Mouse (Mus musculus): ENCODE results near the gene Tnnt2. TPM values are rescaled to one million over a fixed set of nuclear protein-coding genes. Genes with fewer than 3 reads are reported as not detected.
A peak's percentile ranks its signal among the peaks of the same experiment; 100 is the strongest.

Tnnt2 gene
- polyA plus RNA-seq, 1 experiment from 2014 or later = 151 TPM

GRCm38 (mm10) chr1:135856070-135856469, 19.9 kb downstream of the Tnnt2 start:
- H3K4me2 ChIP-seq (replicated peaks) = no peak overlapping the region
- no peak for ATAC-seq (ENCODE audit: insufficient number of reproducible peaks, low FRiP score, low TSS enrichment, low read depth)
- H3K9me3 ChIP-seq (replicated peaks) = no peaks in the 10 kb centered on the region
- H3K4me1 ChIP-seq = no peaks in the 10 kb centered on the region
- H3K27ac ChIP-seq (replicated peaks) = no peak overlapping the region
- no peak overlapping the region for H3K9ac ChIP-seq
- no peaks in the 10 kb centered on the region for H3K27me3 ChIP-seq
- WGBS = 54% methylated on average over 4 of the region's 4 CpGs
- no peak overlapping the region for H3K4me3 ChIP-seq (replicated peaks)
- no peaks in the 10 kb centered on the region for H3K36me3 ChIP-seq

DNA sequence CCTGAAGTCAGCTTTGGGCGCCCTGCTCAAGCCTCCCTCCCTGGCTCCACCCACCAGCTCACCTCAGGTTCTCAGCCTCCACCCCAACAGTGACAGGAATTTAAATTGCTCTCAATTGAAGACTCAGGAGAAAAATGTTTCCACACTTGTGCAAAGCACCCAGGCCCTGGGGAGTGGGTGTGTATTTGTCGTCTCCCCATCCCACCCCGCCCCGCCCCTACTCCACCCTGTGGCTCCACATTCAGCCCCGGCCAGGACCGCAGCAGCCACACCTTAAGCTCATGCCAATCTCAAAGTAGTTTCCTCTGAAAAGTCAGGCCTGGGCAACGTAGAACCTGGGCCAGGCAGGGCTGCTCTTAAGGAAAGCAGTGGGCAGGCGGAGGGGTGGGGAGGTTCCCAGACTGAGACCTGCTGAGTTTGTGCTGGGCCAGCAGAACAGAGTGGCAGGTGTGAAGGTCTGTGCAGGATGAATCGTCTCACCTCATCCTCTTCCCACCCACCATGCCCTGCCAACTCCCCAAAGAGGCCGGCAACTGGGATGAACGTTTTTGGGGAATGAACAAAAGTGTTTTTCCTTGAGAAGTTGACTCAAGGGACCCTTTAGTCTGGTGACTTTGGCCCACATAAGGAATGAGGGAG, 21.1 kb downstream of the Tnnt2 start:
- H3K9me3 ChIP-seq (replicated peaks) = no peaks in the 10 kb centered on the region
- H3K9ac ChIP-seq = no peak overlapping the region
- no peak overlapping the region for H3K27ac ChIP-seq (replicated peaks)
- no peaks in the 10 kb centered on the region for H3K4me1 ChIP-seq
- H3K4me2 ChIP-seq (replicated peaks) = no peak overlapping the region
- 50% methylated on average over 11 of the region's 11 CpGs for WGBS
- no peaks in the 10 kb centered on the region for H3K36me3 ChIP-seq
- no peak overlapping the region for H3K4me3 ChIP-seq (replicated peaks)
- no peaks in the 10 kb centered on the region for H3K27me3 ChIP-seq
- peak; percentile 36; the same call in 1 of the 2 replicates for ATAC-seq (ENCODE audit: insufficient number of reproducible peaks, low FRiP score, low TSS enrichment, low read depth)

- Histone ChIP-seq H3K36me3 (no peaks in the 10 kb centered on the region), H3K4me1 (no peaks in the 10 kb centered on the region), H3K4me2 (replicated peaks) (no peak overlapping the region), H3K4me3 (replicated peaks) (no peak overlapping the region), H3K27ac (replicated peaks) (no peak overlapping the region), H3K9me3 (replicated peaks) (no peaks in the 10 kb centered on the region), H3K9ac (no peak overlapping the region), H3K27me3 (no peaks in the 10 kb centered on the region)
- no peak for ATAC-seq (ENCODE audit: insufficient number of reproducible peaks, low FRiP score, low TSS enrichment, low read depth)
- WGBS = 88% methylated on average over 7 of the region's 7 CpGs
Measured at GRCm38 (mm10) chr1:135858533-135858932, 22.4 kb downstream of the Tnnt2 start.

DNA sequence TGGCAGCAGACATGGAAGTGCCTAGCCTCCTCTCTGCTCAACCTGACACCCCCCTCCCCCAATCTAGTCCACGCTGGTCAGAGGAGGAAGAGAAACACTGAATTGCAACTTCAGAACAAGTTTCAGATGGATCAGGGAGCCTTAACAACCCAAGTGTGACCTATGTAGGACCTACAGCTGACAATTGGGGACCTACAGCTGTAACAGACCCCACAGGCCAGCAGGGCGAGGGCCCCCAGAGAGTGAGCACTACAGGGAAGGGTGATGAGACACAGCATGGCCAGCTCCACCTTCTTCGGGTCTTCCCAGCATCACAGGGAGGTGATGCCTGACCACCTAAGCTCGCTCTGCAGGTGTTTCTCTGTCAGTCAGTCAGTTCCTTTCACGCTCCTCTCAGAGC, 24.9 kb downstream of the Tnnt2 start:
- WGBS = 75% methylated on average over 5 of the region's 5 CpGs
- H3K9ac ChIP-seq = no peak overlapping the region
- no peak overlapping the region for H3K4me2 ChIP-seq (replicated peaks)
- no peaks in the 10 kb centered on the region for H3K36me3 ChIP-seq
- H3K4me3 ChIP-seq (replicated peaks) = no peak overlapping the region
- no peaks in the 10 kb centered on the region for H3K9me3 ChIP-seq (replicated peaks)
- ATAC-seq (ENCODE audit: insufficient number of reproducible peaks, low FRiP score, low TSS enrichment, low read depth) = no peak
- 0 out of 2 replicates have a peak, but pooled peaks cover 7% of the 10 kb centered on the region for H3K4me1 ChIP-seq
- no peak overlapping the region for H3K27ac ChIP-seq (replicated peaks)
- H3K27me3 ChIP-seq = no peaks in the 10 kb centered on the region

- no peak overlapping the region for H3K4me2 ChIP-seq (replicated peaks)
- no peak overlapping the region for H3K9ac ChIP-seq
- H3K4me1 ChIP-seq = 0 out of 2 replicates have a peak, but pooled peaks cover 7% of the 10 kb centered on the region
- H3K4me3 ChIP-seq (replicated peaks) = no peak overlapping the region
- H3K27ac ChIP-seq (replicated peaks) = no peak overlapping the region
- no peaks in the 10 kb centered on the region for H3K27me3 ChIP-seq
- no peaks in the 10 kb centered on the region for H3K9me3 ChIP-seq (replicated peaks)
- no peaks in the 10 kb centered on the region for H3K36me3 ChIP-seq
- ATAC-seq (ENCODE audit: insufficient number of reproducible peaks, low FRiP score, low TSS enrichment, low read depth) = 0 out of 2 replicates have a peak, but pooled peaks have one; percentile 30
- 60% methylated on average over 9 of the region's 9 CpGs for WGBS
Measured at GRCm38 (mm10) chr1:135861980-135862552, 25.9 kb downstream of the Tnnt2 start.

GRCm38 (mm10) chr1:135862561-135862960, 26.4 kb downstream of the Tnnt2 start:
- H3K36me3 ChIP-seq = no peaks in the 10 kb centered on the region
- WGBS = 73% methylated on average over 5 of the region's 5 CpGs
- H3K27me3 ChIP-seq = no peaks in the 10 kb centered on the region
- no peak overlapping the region for H3K27ac ChIP-seq (replicated peaks)
- no peak for ATAC-seq (ENCODE audit: insufficient number of reproducible peaks, low FRiP score, low TSS enrichment, low read depth)
- no peaks in the 10 kb centered on the region for H3K9me3 ChIP-seq (replicated peaks)
- H3K9ac ChIP-seq = no peak overlapping the region
- no peak overlapping the region for H3K4me2 ChIP-seq (replicated peaks)
- no peak overlapping the region for H3K4me3 ChIP-seq (replicated peaks)
- 0 out of 2 replicates have a peak, but pooled peaks cover 7% of the 10 kb centered on the region for H3K4me1 ChIP-seq

DNA sequence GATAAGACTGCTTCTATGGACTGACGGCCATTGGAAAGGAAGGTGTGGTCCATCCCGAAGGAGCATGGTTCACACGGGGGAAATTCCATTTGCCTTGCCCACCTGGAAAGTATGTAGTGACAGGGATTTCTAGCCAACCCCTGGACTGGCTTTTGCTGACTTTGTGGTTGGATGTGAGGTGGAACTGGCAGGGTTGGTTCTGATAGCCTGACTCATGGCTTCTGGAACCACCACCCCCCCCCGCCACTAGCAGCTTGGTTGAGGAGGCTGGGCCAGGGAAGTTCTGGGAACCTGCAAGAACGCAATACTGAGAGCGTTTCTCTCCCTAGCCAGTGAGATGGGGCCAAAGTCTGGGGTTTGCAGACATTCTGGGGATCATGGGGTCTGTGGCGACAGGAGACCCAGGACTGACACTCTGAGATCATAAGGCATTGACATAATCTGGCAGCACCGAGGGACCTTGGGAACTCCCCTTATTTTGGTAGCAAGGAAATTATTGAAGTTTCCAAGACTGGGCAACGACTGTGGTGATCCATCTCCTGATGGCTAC, 27.7 kb downstream of the Tnnt2 start:
- Histone ChIP-seq H3K9ac (no peak overlapping the region), H3K4me3 (replicated peaks) (no peak overlapping the region), H3K4me1 (0 out of 2 replicates have a peak, but pooled peaks cover 7% of the 10 kb centered on the region), H3K27me3 (no peaks in the 10 kb centered on the region), H3K36me3 (no peaks in the 10 kb centered on the region), H3K27ac (replicated peaks) (no peak overlapping the region), H3K9me3 (replicated peaks) (no peaks in the 10 kb centered on the region), H3K4me2 (replicated peaks) (no peak overlapping the region)
- ATAC-seq (ENCODE audit: insufficient number of reproducible peaks, low FRiP score, low TSS enrichment, low read depth) = no peak
- 82% methylated on average over 9 of the region's 9 CpGs for WGBS

DNA sequence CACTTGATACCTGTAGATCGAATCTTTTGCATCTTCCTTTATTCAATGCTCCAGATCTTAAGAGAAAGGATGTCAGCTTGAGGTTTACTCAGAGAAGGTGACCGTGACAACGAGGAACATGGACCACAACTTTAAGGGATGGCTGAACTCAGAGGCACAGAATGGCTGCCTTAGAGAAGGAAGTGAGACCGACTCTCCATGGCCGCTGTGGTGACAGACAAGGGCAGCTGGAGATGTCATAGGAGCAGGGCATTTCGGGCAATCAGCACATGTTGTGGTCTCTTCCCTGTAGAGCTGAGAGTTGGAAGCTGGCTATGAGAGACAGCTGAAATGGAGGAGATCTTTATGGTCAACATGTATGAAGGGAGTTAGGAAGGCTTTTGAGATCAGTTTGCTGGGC, 28.7 kb downstream of the Tnnt2 start:
- no peak for ATAC-seq (ENCODE audit: insufficient number of reproducible peaks, low FRiP score, low TSS enrichment, low read depth)
- no peaks in the 10 kb centered on the region for H3K9me3 ChIP-seq (replicated peaks)

DNA sequence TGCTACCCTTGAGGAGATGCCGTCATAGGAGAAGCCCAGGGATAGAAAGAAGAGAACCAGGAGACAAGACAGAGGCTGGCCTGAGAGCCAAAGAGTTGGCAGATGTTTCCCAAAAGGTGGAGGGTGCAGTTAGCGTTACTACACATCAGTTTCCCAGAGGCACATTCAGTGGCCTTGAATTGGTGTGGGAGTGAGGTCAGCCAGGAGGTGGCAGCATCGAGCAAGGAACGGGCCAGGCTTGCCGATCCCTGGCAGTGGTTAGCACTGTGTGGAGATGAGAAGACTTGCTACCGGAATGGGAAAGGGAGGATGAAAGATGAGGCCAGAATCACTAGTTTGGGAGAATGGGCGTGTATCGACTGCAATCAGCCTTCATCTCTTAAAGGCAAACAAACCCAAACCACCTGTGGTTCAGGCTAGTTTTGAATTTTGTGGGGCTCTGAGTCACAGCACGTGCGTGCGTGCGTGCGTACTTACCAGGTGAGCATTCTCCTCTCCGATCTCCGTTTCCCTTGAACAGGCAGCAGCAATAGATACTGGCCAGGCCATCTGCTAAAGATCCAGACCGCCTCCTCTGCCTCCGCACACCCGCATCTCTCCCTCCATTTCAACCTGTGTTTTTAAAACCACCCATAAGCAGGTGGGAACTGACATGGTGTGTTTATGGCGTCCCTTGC, 29.5 kb downstream of the Tnnt2 start:
- Histone ChIP-seq H3K4me3 (replicated peaks) (no peak overlapping the region), H3K9ac (no peak overlapping the region), H3K27ac (replicated peaks) (no peak overlapping the region), H3K9me3 (replicated peaks) (no peaks in the 10 kb centered on the region), H3K4me1 (0 out of 2 replicates have a peak, but pooled peaks cover 7% of the 10 kb centered on the region), H3K27me3 (no peaks in the 10 kb centered on the region), H3K36me3 (no peaks in the 10 kb centered on the region), H3K4me2 (replicated peaks) (no peak overlapping the region)
- ATAC-seq (ENCODE audit: insufficient number of reproducible peaks, low FRiP score, low TSS enrichment, low read depth) = peak; percentile 66
- WGBS = 46% methylated on average over 19 of the region's 19 CpGs

More for the DNA sequence above, 28.7 kb downstream of the Tnnt2 start:
- Histone ChIP-seq H3K27me3 (no peaks in the 10 kb centered on the region), H3K4me2 (replicated peaks) (no peak overlapping the region), H3K27ac (replicated peaks) (no peak overlapping the region), H3K36me3 (no peaks in the 10 kb centered on the region), H3K4me3 (replicated peaks) (no peak overlapping the region), H3K4me1 (0 out of 2 replicates have a peak, but pooled peaks cover 7% of the 10 kb centered on the region), H3K9ac (no peak overlapping the region)
- WGBS = 79% methylated on average over 6 of the region's 6 CpGs

GRCm38 (mm10) chr1:135868570-135868969, 32.4 kb downstream of the Tnnt2 start:
- Histone ChIP-seq H3K27me3 (no peaks in the 10 kb centered on the region), H3K4me1 (0 out of 2 replicates have a peak, but pooled peaks cover 7% of the 10 kb centered on the region), H3K4me2 (replicated peaks) (no peak overlapping the region), H3K36me3 (no peaks in the 10 kb centered on the region), H3K27ac (replicated peaks) (no peak overlapping the region), H3K9ac (no peak overlapping the region), H3K9me3 (replicated peaks) (no peaks in the 10 kb centered on the region), H3K4me3 (replicated peaks) (no peak overlapping the region)
- no peak for ATAC-seq (ENCODE audit: insufficient number of reproducible peaks, low FRiP score, low TSS enrichment, low read depth)
- 85% methylated on average over 6 of the region's 6 CpGs for WGBS

GRCm38 (mm10) chr1:135872991-135873390, 36.8 kb downstream of the Tnnt2 start:
- H3K4me3 ChIP-seq (replicated peaks) = no peak overlapping the region
- no peaks in the 10 kb centered on the region for H3K4me1 ChIP-seq
- no peak overlapping the region for H3K27ac ChIP-seq (replicated peaks)
- H3K9me3 ChIP-seq (replicated peaks) = no peaks in the 10 kb centered on the region
- no peak for ATAC-seq (ENCODE audit: insufficient number of reproducible peaks, low FRiP score, low TSS enrichment, low read depth)
- H3K36me3 ChIP-seq = no peaks in the 10 kb centered on the region
- H3K27me3 ChIP-seq = no peaks in the 10 kb centered on the region
- no peak overlapping the region for H3K4me2 ChIP-seq (replicated peaks)
- 67% methylated on average over 4 of the region's 4 CpGs for WGBS
- no peak overlapping the region for H3K9ac ChIP-seq
